ENCODE assay signal across 13 mouse cellular contexts in the genomic region with DNA sequence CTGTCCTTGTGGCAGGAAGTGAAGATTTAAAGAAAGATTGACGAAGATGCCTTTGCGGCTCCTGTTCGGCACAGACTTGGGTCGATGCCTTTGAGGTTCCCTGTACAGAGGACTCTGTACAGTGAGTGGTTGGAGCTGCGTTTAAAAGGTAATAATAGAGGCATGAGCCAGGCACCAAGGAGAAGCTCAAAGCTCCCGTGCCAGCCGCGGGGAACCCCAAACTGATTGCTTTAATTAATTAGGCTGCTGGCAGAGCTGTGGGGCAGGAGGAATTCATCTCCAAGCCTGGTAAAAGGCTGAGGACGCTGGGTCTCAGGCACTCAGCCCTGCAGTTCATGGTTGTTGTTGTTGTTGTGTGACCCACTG.
DNase-seq lines count a peak whose midpoint lies in the region; ATAC-seq and TF ChIP-seq lines count a peak whose summit lies in the region.
"Had no signal": no experiment of that assay in that cellular context is flagged by ENCODE, and none has a peak within 500 bp of the region (broad histone marks: within the 10 kb centered on the region; RNA-seq: fewer than 3 reads in every experiment).

No protein-coding gene starts in this region.

- peaks cover 26% of the 10 kb centered on the region for H3K4me1 ChIP-seq in heart, embryonic 13.5 days
- H3K4me1 ChIP-seq in midbrain, embryonic 13.5 days (replicated peaks) = peaks cover 23% of the 10 kb centered on the region
- H3K4me1 ChIP-seq in midbrain, embryonic 10.5 days = peaks cover 33% of the 10 kb centered on the region
- peaks cover 7% of the 10 kb centered on the region; the same call in 1 of the 2 replicates for H3K4me1 ChIP-seq in forebrain, postnatal 0 days (ENCODE audit: insufficient read depth)
- peaks cover 13% of the 10 kb centered on the region for H3K4me1 ChIP-seq in neural tube, embryonic 15.5 days
- H3K4me1 ChIP-seq: megakaryocyte, embryonic 14.5 days had no signal

- DNase-seq in heart, postnatal 36 days = no peak
- DNase-seq in midbrain, embryonic 10.5 days (ENCODE audit: low spot score) = no peak
- peak; percentile 45 for DNase-seq in forebrain, postnatal 0 days
- no peak for DNase-seq in ovary, postnatal 14 days (ENCODE audit: low spot score)
- no peak for DNase-seq in lung, postnatal 36 days

- H3K9me3 ChIP-seq in heart, embryonic 13.5 days = no peaks in the 10 kb centered on the region
- no peaks in the 10 kb centered on the region for H3K9me3 ChIP-seq in midbrain, embryonic 13.5 days
- H3K9me3 ChIP-seq in midbrain, embryonic 10.5 days (replicated peaks) = no peaks in the 10 kb centered on the region
- H3K9me3 ChIP-seq in forebrain, postnatal 0 days (ENCODE audit: low read length) = no peaks in the 10 kb centered on the region
- H3K9me3 ChIP-seq in neural tube, embryonic 15.5 days (replicated peaks) = no peaks in the 10 kb centered on the region
- H3K9me3 ChIP-seq: embryonic facial prominence, embryonic 12.5 days; heart, embryonic 12.5 days; liver, embryonic 13.5 days; lung, embryonic 15.5 days; megakaryocyte, embryonic 14.5 days had no signal

- H3K36me3 ChIP-seq in heart, embryonic 13.5 days = no peaks in the 10 kb centered on the region
- no peaks in the 10 kb centered on the region for H3K36me3 ChIP-seq in midbrain, embryonic 13.5 days
- H3K36me3 ChIP-seq in midbrain, embryonic 10.5 days = no peaks in the 10 kb centered on the region
- H3K36me3 ChIP-seq in forebrain, postnatal 0 days (ENCODE audit: insufficient read depth) = no peaks in the 10 kb centered on the region
- H3K36me3 ChIP-seq in neural tube, embryonic 15.5 days = no peaks in the 10 kb centered on the region
- H3K36me3 ChIP-seq: embryonic facial prominence, embryonic 12.5 days; heart, embryonic 12.5 days; liver, embryonic 13.5 days; lung, embryonic 15.5 days had no signal

- H3K27me3 ChIP-seq in heart, embryonic 13.5 days (replicated peaks) = 0 out of 2 replicates have a peak, but pooled peaks cover 3% of the 10 kb centered on the region
- peaks cover 55% of the 10 kb centered on the region for H3K27me3 ChIP-seq in midbrain, embryonic 13.5 days
- peaks cover 38% of the 10 kb centered on the region for H3K27me3 ChIP-seq in midbrain, embryonic 10.5 days (ENCODE audit: low read depth, poor library complexity, severe bottlenecking)
- H3K27me3 ChIP-seq in forebrain, postnatal 0 days (ENCODE audit: insufficient read depth, low read length) = no peaks in the 10 kb centered on the region
- H3K27me3 ChIP-seq in neural tube, embryonic 15.5 days (replicated peaks) = peaks cover 18% of the 10 kb centered on the region
- H3K27me3 ChIP-seq: heart, embryonic 12.5 days; liver, embryonic 13.5 days; lung, embryonic 15.5 days had no signal

- peak overlapping the region; percentile 8; the same call in 1 of the 2 replicates for H3K27ac ChIP-seq in heart, embryonic 13.5 days (replicated peaks)
- H3K27ac ChIP-seq in midbrain, embryonic 13.5 days = 0 out of 2 replicates have a peak overlapping the region, but pooled peaks have one; percentile 39
- H3K27ac ChIP-seq in midbrain, embryonic 10.5 days (replicated peaks) = no peak overlapping the region
- no peak overlapping the region for H3K27ac ChIP-seq in forebrain, postnatal 0 days (ENCODE audit: low read depth, low read length)
- H3K27ac ChIP-seq in neural tube, embryonic 15.5 days (replicated peaks) = peak overlapping the region; percentile 54
- H3K27ac ChIP-seq: embryonic facial prominence, embryonic 12.5 days; liver, embryonic 13.5 days; lung, embryonic 15.5 days had no signal

- no peak for TF ChIP-seq CTCF in forebrain, postnatal 0 days (IDR thresholded peaks at IDR 0.05; ENCODE audit: low read depth)

- intact Hi-C loops in heart, postnatal 36 days (cut with DNase I) = loop anchor here (2.0 to 5.0 kb wide), 5 partner anchors 52 to 683 kb away; a partner anchor contains a TSS

- ATAC-seq in heart, embryonic 13.5 days (ENCODE audit: extremely low read depth, insufficient number of reproducible peaks, low FRiP score, low TSS enrichment) = no peak
- no peak for ATAC-seq in midbrain, embryonic 13.5 days
- peak; percentile 34; the same call in 1 of the 2 replicates for ATAC-seq in forebrain, postnatal 0 days
- 0 out of 2 replicates have a peak, but pooled peaks have one; percentile 38 for ATAC-seq in neural tube, embryonic 15.5 days (ENCODE audit: low FRiP score)

- no peak overlapping the region for H3K4me3 ChIP-seq in heart, embryonic 13.5 days
- no peak overlapping the region for H3K4me3 ChIP-seq in midbrain, embryonic 13.5 days (replicated peaks)
- no peak overlapping the region for H3K4me3 ChIP-seq in midbrain, embryonic 10.5 days
- no peak overlapping the region for H3K4me3 ChIP-seq in forebrain, postnatal 0 days (ENCODE audit: low read depth, low read length)
- no peak overlapping the region for H3K4me3 ChIP-seq in neural tube, embryonic 15.5 days (replicated peaks)
- H3K4me3 ChIP-seq: embryonic facial prominence, embryonic 12.5 days; heart, embryonic 12.5 days; liver, embryonic 13.5 days; lung, embryonic 15.5 days; megakaryocyte, embryonic 14.5 days had no signal

- no peak overlapping the region for H3K4me2 ChIP-seq in heart, embryonic 13.5 days
- H3K4me2 ChIP-seq in midbrain, embryonic 13.5 days (replicated peaks) = no peak overlapping the region
- no peak overlapping the region for H3K4me2 ChIP-seq in forebrain, postnatal 0 days (ENCODE audit: low read depth)
- H3K4me2 ChIP-seq in neural tube, embryonic 15.5 days = peak overlapping the region; percentile 20; the same call in 1 of the 2 replicates
- H3K4me2 ChIP-seq: embryonic facial prominence, embryonic 12.5 days; heart, embryonic 12.5 days; liver, embryonic 13.5 days; lung, embryonic 15.5 days had no signal

- 61% methylated on average over 9 of the region's 9 CpGs for WGBS in heart, embryonic 13.5 days
- WGBS in midbrain, embryonic 13.5 days = 60% methylated on average over 9 of the region's 9 CpGs
- WGBS in midbrain, embryonic 10.5 days = 67% methylated on average over 9 of the region's 9 CpGs
- WGBS in forebrain, postnatal 0 days = 29% methylated on average over 9 of the region's 9 CpGs
- 44% methylated on average over 9 of the region's 9 CpGs for WGBS in neural tube, embryonic 15.5 days

- H3K9ac ChIP-seq in heart, embryonic 13.5 days = no peak overlapping the region
- no peak overlapping the region for H3K9ac ChIP-seq in midbrain, embryonic 13.5 days (replicated peaks)
- H3K9ac ChIP-seq in forebrain, postnatal 0 days = no peak overlapping the region; the same call in 1 of the 2 replicates
- H3K9ac ChIP-seq in neural tube, embryonic 15.5 days (replicated peaks) = no peak overlapping the region
- H3K9ac ChIP-seq: embryonic facial prominence, embryonic 12.5 days; heart, embryonic 12.5 days; liver, embryonic 13.5 days; lung, embryonic 15.5 days had no signal

Comparison
In these comparisons a context has a peak if more than half of its experiments do, and no peak if none do; other contexts are left out.
1. H3K27ac ChIP-seq: peak in heart, embryonic 13.5 days (single experiment), midbrain, embryonic 13.5 days (single experiment) and neural tube, embryonic 15.5 days (single experiment); none in midbrain, embryonic 10.5 days (single experiment) and forebrain, postnatal 0 days (single experiment).
2. ATAC-seq: peak in forebrain, postnatal 0 days (single experiment) and neural tube, embryonic 15.5 days (single experiment); none in heart, embryonic 13.5 days (single experiment) and midbrain, embryonic 13.5 days (single experiment).